Mouse (Mus musculus) liver, embryonic 11.5 days (tissue): ENCODE measurements around the gene D130043K22Rik. TPM values are rescaled to one million over a fixed set of nuclear protein-coding genes. Genes with fewer than 3 reads are reported as not detected.

ENCODE experiments used
- ATAC-seq: fragments of 200-750 bp; cut with Nextera tagmentation; replicated peaks from 2 replicates; pipeline ENCODE4 v1.8.0; 2017; ENCODE audit warnings: moderate number of reproducible peaks, mild to moderate bottlenecking, moderate TSS enrichment, moderate library complexity; ENCODE audit not compliant: low FRiP score
- DNase-seq: peaks from one replicate; pipeline ENCODE4 v3.0.0-alpha.2; 2017; ENCODE audit warnings: low spot score
- H3K27ac ChIP-seq: fragments of 300-500 bp; sonication (generic); 2 replicates; pipeline ENCODE4 v1.5.1; 2014; ENCODE audit warnings: mild to moderate bottlenecking, low read depth, low read length, control low read depth
- H3K27me3 ChIP-seq: fragments of 300-500 bp; sonication (generic); replicated peaks from 2 replicates; pipeline ENCODE4 v1.6.1; 2014; ENCODE audit warnings: low read length, mixed read lengths; ENCODE audit not compliant: control insufficient read depth, insufficient read depth
- H3K36me3 ChIP-seq: fragments of 300-500 bp; sonication (generic); 2 replicates; pipeline ENCODE4 v1.6.1; 2014; ENCODE audit warnings: mild to moderate bottlenecking, low read length, moderate library complexity, mixed read lengths; ENCODE audit not compliant: control insufficient read depth, insufficient read depth
- H3K4me1 ChIP-seq: fragments of 300-500 bp; sonication (generic); replicated peaks from 2 replicates; pipeline ENCODE4 v1.6.1; 2014; ENCODE audit warnings: low read length, mixed read lengths; ENCODE audit not compliant: control insufficient read depth, insufficient read depth
- H3K4me2 ChIP-seq: fragments of 300-500 bp; sonication (generic); 2 replicates; pipeline ENCODE4 v1.6.1; 2014; ENCODE audit warnings: mild to moderate bottlenecking, control low read depth, moderate library complexity
- H3K4me3 ChIP-seq: fragments of 300-500 bp; sonication (generic); 2 replicates; pipeline ENCODE4 v1.5.1; 2014; ENCODE audit warnings: low read depth, low read length, control low read depth
- H3K9ac ChIP-seq: fragments of 300-500 bp; sonication (generic); 2 replicates; pipeline ENCODE4 v1.6.1; 2014; ENCODE audit warnings: low read depth, low read length, control low read depth
- H3K9me3 ChIP-seq: fragments of 300-500 bp; sonication (generic); 2 replicates; pipeline ENCODE4 v1.6.1; 2016; ENCODE audit warnings: low read length, inconsistent platforms, mixed read lengths; ENCODE audit not compliant: control insufficient read depth
- WGBS: fragments of 180-500 bp; shearing (Covaris S2); extraction: QIAGEN DNeasy Blood & Tissue Kit; methylation state at CpG from one replicate; pipeline ENCODE4 v1.1.7; 2014; 5-methylcytosine and 5-hydroxymethylcytosine counted together
- polyA plus RNA-seq: library from polyadenylated mRNA; unstranded; fragments of >200 nt; fragmentation: Nextera tagmentation; extraction: Ambion mirVana; gene quantifications from 2 replicates; pipeline ENCODE4 v1.2.1, GENCODE M21; 2014

D130043K22Rik gene
- polyA plus RNA-seq, 1 experiment from 2014 or later, result not detected

DNA sequence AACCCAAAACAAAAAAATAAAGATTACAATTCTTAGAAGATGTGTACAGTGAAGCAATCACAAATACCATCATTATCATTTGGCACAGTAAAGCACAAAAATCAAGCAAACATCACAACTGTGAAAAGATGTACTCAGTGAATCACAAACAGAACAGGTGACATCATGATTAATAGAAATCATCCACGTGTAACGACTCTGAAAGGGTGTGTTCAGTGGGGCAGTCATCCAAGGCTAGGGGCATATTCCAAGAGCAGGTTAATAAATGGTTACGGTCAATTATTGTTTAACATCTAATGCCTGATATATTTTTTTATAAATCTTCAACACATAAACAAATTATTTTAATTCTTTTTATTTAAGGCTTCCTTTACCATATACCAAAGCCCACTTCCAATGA lies 47.6 kb downstream of the D130043K22Rik start:
- Histone ChIP-seq H3K4me2 (no peak overlapping the region), H3K9me3 (no peaks in the 10 kb centered on the region), H3K4me3 (no peak overlapping the region), H3K27me3 (no peaks in the 10 kb centered on the region), H3K9ac (no peak overlapping the region), H3K4me1 (no peaks in the 10 kb centered on the region), H3K36me3 (no peaks in the 10 kb centered on the region), H3K27ac (no peak overlapping the region)
- no peak for DNase-seq
- ATAC-seq, result no peak
- WGBS, result 77% methylated on average over 3 of the region's 3 CpGs

GRCm38 (mm10) chr13:24893880-24894279 lies 48.9 kb downstream of the D130043K22Rik start:
- Histone ChIP-seq H3K9ac (no peak overlapping the region), H3K36me3 (no peaks in the 10 kb centered on the region), H3K9me3 (no peaks in the 10 kb centered on the region), H3K4me2 (no peak overlapping the region), H3K27ac (no peak overlapping the region), H3K27me3 (no peaks in the 10 kb centered on the region), H3K4me3 (no peak overlapping the region), H3K4me1 (no peaks in the 10 kb centered on the region)
- no peak for ATAC-seq
- WGBS, result 80% methylated on average over 2 of the region's 2 CpGs
- no peak for DNase-seq

- 86% methylated on average over 2 of the region's 2 CpGs for WGBS
- Histone ChIP-seq H3K9ac (no peak overlapping the region), H3K4me1 (no peaks in the 10 kb centered on the region), H3K4me2 (no peak overlapping the region), H3K36me3 (no peaks in the 10 kb centered on the region), H3K4me3 (no peak overlapping the region), H3K27ac (no peak overlapping the region), H3K27me3 (no peaks in the 10 kb centered on the region), H3K9me3 (no peaks in the 10 kb centered on the region)
- no peak for ATAC-seq
- no peak for DNase-seq
Observed at GRCm38 (mm10) chr13:24901916-24902315, 57.0 kb downstream of the D130043K22Rik start.

GRCm38 (mm10) chr13:24903412-24903811 lies 58.5 kb downstream of the D130043K22Rik start:
- H3K27ac ChIP-seq, result no peak overlapping the region
- WGBS, result 73% methylated on average over 6 of the region's 6 CpGs
- no peak overlapping the region for H3K9ac ChIP-seq
- no peak for ATAC-seq
- H3K4me1 ChIP-seq, result no peaks in the 10 kb centered on the region
- H3K27me3 ChIP-seq, result no peaks in the 10 kb centered on the region
- no peaks in the 10 kb centered on the region for H3K9me3 ChIP-seq
- no peak for DNase-seq
- H3K4me3 ChIP-seq, result no peak overlapping the region
- H3K36me3 ChIP-seq, result no peaks in the 10 kb centered on the region
- H3K4me2 ChIP-seq, result no peak overlapping the region

DNA sequence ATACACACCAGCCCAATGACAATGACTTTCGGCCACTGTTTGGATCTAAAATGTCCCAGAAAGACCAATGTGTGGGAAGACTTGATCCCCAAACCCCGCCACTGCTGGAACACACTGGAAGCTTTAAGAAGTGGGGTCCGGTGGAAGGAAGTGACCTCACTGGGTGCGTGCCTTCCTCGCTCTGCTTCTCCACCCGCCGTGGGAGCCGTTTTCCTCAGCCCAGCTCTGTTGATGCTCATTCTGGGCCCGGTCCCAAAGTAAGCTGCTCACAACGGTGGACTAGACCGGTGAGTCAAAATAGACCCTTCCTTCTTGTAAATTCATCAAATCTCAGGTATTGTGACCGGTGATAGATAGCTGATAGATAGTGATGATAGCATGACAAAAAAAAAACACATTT lies 60.5 kb downstream of the D130043K22Rik start:
- H3K9me3 ChIP-seq, result no peaks in the 10 kb centered on the region
- H3K4me3 ChIP-seq, result no peak overlapping the region
- no peaks in the 10 kb centered on the region for H3K27me3 ChIP-seq
- H3K4me1 ChIP-seq, result no peaks in the 10 kb centered on the region
- DNase-seq (no peak), ATAC-seq (no peak)
- H3K27ac ChIP-seq, result no peak overlapping the region
- no peak overlapping the region for H3K4me2 ChIP-seq
- 85% methylated on average over 12 of the region's 12 CpGs for WGBS
- no peak overlapping the region for H3K9ac ChIP-seq
- no peaks in the 10 kb centered on the region for H3K36me3 ChIP-seq

- Histone ChIP-seq H3K27me3 (no peaks in the 10 kb centered on the region), H3K4me3 (no peak overlapping the region), H3K4me1 (no peaks in the 10 kb centered on the region), H3K9ac (no peak overlapping the region), H3K9me3 (no peaks in the 10 kb centered on the region), H3K27ac (no peak overlapping the region), H3K4me2 (no peak overlapping the region), H3K36me3 (no peaks in the 10 kb centered on the region)
- WGBS, result 82% methylated on average over 11 of the region's 11 CpGs
- ATAC-seq, result no peak
- DNase-seq, result no peak
Observed at GRCm38 (mm10) chr13:24906831-24907570, 62.1 kb downstream of the D130043K22Rik start.

DNA sequence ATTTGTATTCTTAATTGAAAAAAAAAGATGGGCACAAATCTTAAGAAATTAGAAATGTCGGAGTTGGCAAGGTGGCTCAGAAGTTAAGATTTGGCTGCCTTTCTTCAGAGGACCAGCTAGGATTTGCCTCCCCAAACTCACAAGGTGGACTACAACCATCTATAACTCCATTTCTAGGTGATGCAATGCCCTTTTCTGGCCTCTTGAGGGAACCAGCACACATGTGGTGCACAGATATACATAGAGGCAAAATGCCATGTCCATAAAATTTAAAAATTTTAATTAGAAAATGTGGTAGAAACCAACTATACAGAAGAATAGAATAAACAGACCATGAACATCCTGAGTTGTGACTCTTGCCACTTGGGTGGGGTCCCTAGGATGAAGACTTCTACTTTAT lies 64.2 kb downstream of the D130043K22Rik start:
- no peaks in the 10 kb centered on the region for H3K4me1 ChIP-seq
- WGBS, result 97% methylated on average over 1 of the region's 1 CpGs
- H3K27me3 ChIP-seq, result no peaks in the 10 kb centered on the region
- no peak overlapping the region for H3K27ac ChIP-seq
- DNase-seq, result no peak
- H3K9me3 ChIP-seq, result no peaks in the 10 kb centered on the region
- H3K4me2 ChIP-seq, result no peak overlapping the region
- no peak overlapping the region for H3K9ac ChIP-seq
- ATAC-seq, result no peak
- no peaks in the 10 kb centered on the region for H3K36me3 ChIP-seq
- no peak overlapping the region for H3K4me3 ChIP-seq

- H3K27ac ChIP-seq, result no peak overlapping the region
- ATAC-seq, result no peak
- no peak overlapping the region for H3K9ac ChIP-seq
- 86% methylated on average over 7 of the region's 7 CpGs for WGBS
- DNase-seq, result no peak
- H3K9me3 ChIP-seq, result no peaks in the 10 kb centered on the region
- no peaks in the 10 kb centered on the region for H3K27me3 ChIP-seq
- no peak overlapping the region for H3K4me3 ChIP-seq
- H3K4me2 ChIP-seq, result no peak overlapping the region
- H3K36me3 ChIP-seq, result no peaks in the 10 kb centered on the region; the same call in 1 of the 2 replicates
- no peaks in the 10 kb centered on the region for H3K4me1 ChIP-seq
Observed at GRCm38 (mm10) chr13:24913576-24913975, 68.6 kb downstream of the D130043K22Rik start.

GRCm38 (mm10) chr13:24914915-24915314 lies 70.0 kb downstream of the D130043K22Rik start:
- no peak overlapping the region for H3K4me2 ChIP-seq
- WGBS, result 83% methylated on average over 4 of the region's 4 CpGs
- H3K9ac ChIP-seq, result no peak overlapping the region
- H3K4me3 ChIP-seq, result no peak overlapping the region
- no peaks in the 10 kb centered on the region for H3K9me3 ChIP-seq
- H3K27ac ChIP-seq, result no peak overlapping the region
- no peaks in the 10 kb centered on the region for H3K4me1 ChIP-seq
- DNase-seq (no peak), ATAC-seq (no peak)
- no peaks in the 10 kb centered on the region for H3K27me3 ChIP-seq
- H3K36me3 ChIP-seq, result no peaks in the 10 kb centered on the region; the same call in 1 of the 2 replicates
